Mouse (Mus musculus): ENCODE results near the gene Itln1. TPM values are rescaled to one million over a fixed set of nuclear protein-coding genes. Genes with fewer than 3 reads are reported as not detected.
A peak's percentile ranks its signal among the peaks of the same experiment; 100 is the strongest.

Itln1 gene
- polyA plus RNA-seq, 1 experiment from 2014 or later, result not detected

DNA sequence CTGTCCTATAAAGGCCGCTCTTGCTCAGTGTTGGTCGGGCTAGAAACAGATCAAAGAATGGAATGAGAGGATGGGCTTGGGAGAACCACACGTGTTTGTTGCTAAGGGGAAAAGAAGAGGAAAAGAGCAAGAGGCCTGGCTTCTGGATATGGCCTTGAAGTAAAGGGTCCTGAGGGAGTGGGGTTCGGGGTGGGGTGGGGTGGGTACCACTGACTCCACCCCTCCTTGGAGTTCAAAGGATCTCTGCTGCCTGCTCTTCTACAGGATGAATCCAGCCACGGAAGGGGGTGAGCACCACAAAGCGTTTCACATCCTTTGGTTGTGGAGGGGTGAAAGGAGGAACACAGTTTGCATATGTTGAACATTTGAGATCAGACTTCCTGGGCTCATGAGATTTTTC lies 23.3 kb upstream of the Itln1 start:
- no peaks in the 10 kb centered on the region for H3K36me3 ChIP-seq
- H3K4me1 ChIP-seq (replicated peaks), result peaks cover 23% of the 10 kb centered on the region
- no peaks in the 10 kb centered on the region for H3K9me3 ChIP-seq (replicated peaks)
- no peak overlapping the region for H3K4me3 ChIP-seq
- H3K27ac ChIP-seq (ENCODE audit: poor library complexity, severe bottlenecking), result no peak overlapping the region
- 72% methylated on average over 6 of the region's 6 CpGs for WGBS
- no peak overlapping the region for H3K9ac ChIP-seq
- H3K27me3 ChIP-seq (replicated peaks), result no peaks in the 10 kb centered on the region
- no peak overlapping the region for H3K4me2 ChIP-seq
- ATAC-seq (ENCODE audit: insufficient number of reproducible peaks, low FRiP score), result no peak

DNA sequence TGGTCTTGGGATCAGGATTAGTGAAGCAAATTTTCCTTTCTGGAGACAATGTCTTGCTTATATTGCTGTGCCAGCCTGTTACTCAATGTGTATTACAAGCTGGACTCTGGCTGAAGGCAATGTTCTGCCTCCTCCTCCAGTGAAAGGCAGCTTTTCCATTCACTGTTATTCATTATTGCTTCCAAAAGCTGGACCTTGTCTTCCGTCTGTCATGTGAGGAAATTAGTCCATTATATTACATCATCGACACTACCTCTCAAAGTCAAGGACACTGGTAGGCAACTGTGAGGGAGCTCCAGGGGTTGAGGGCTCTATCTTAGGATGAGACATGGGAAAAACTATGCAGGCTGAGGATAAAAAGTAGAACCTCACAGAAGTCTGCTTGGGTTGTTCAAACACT lies 21.3 kb upstream of the Itln1 start:
- Histone ChIP-seq H3K27me3 (replicated peaks) (no peaks in the 10 kb centered on the region), H3K4me1 (replicated peaks) (peaks cover 28% of the 10 kb centered on the region), H3K9ac (no peak overlapping the region), H3K36me3 (no peaks in the 10 kb centered on the region), H3K4me2 (no peak overlapping the region), H3K4me3 (no peak overlapping the region), H3K27ac (ENCODE audit: poor library complexity, severe bottlenecking) (no peak overlapping the region), H3K9me3 (replicated peaks) (no peaks in the 10 kb centered on the region; the same call in 1 of the 2 replicates)
- WGBS, result 78% methylated on average over 2 of the region's 2 CpGs
- ATAC-seq (ENCODE audit: insufficient number of reproducible peaks, low FRiP score), result no peak

GRCm38 (mm10) chr1:171553359-171554341 lies 18.6 kb upstream of the Itln1 start:
- no peak overlapping the region for H3K9ac ChIP-seq
- H3K36me3 ChIP-seq, result no peaks in the 10 kb centered on the region
- H3K4me1 ChIP-seq (replicated peaks), result peaks cover 17% of the 10 kb centered on the region
- peak overlapping the region; percentile 79 for H3K27ac ChIP-seq (ENCODE audit: poor library complexity, severe bottlenecking)
- H3K4me3 ChIP-seq, result no peak overlapping the region
- peak; percentile 79 for ATAC-seq (ENCODE audit: insufficient number of reproducible peaks, low FRiP score)
- 71% methylated on average over 11 of the region's 11 CpGs for WGBS
- H3K4me2 ChIP-seq, result peak overlapping the region; percentile 37
- peaks cover 5% of the 10 kb centered on the region for H3K9me3 ChIP-seq (replicated peaks)
- H3K27me3 ChIP-seq (replicated peaks), result no peaks in the 10 kb centered on the region

DNA sequence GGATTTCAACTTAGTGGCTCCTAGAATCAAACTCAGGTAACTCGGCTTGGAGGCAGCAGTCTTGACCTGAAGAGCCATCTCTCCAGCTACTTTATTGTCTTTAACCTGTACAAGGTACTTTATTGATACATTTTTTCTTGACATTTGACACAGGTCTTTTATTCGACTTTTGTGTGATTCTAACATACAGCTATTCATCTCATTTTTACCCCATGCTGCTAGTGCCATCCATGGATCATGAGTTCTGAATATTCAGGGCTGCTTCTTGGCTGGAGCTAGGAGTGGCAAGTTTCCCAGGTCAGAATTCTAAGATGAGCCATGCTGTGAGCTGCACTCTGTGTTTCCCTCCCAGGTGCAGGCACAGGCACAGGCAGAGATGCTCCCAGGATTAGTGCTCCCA lies 17.1 kb upstream of the Itln1 start:
- Histone ChIP-seq H3K27ac (ENCODE audit: poor library complexity, severe bottlenecking) (peak overlapping the region; percentile 79), H3K9ac (no peak overlapping the region), H3K4me3 (no peak overlapping the region), H3K9me3 (replicated peaks) (peaks cover 5% of the 10 kb centered on the region), H3K4me2 (peak overlapping the region; percentile 21; the same call in 1 of the 2 replicates), H3K4me1 (replicated peaks) (peaks cover 17% of the 10 kb centered on the region), H3K27me3 (replicated peaks) (no peaks in the 10 kb centered on the region), H3K36me3 (no peaks in the 10 kb centered on the region)
- 79% methylated on average over 2 of the region's 2 CpGs for WGBS
- no peak for ATAC-seq (ENCODE audit: insufficient number of reproducible peaks, low FRiP score)

DNA sequence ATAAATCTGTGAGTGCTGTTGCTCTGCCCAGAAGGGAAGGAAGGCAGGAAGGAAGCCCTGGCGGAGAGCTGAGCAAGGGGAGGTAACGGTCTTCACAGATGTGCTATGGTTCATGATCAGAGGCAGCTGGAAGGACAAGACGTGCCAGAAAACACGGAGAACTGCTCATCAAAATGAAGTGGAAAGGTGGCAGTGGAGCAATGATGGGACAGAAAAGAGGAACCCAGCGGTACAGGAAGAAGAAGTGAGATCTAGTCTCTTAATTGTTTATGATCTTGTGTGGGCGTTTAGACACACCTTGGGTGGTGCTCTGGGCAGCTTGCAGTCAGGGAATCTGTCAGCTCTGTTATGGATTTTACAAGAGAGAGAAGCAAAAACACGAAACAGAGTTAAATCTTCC lies 16.2 kb upstream of the Itln1 start:
- ATAC-seq (ENCODE audit: insufficient number of reproducible peaks, low FRiP score), result no peak
- Histone ChIP-seq H3K4me1 (replicated peaks) (peaks cover 17% of the 10 kb centered on the region), H3K27me3 (replicated peaks) (no peaks in the 10 kb centered on the region), H3K36me3 (no peaks in the 10 kb centered on the region), H3K9me3 (replicated peaks) (peaks cover 5% of the 10 kb centered on the region), H3K9ac (no peak overlapping the region), H3K4me3 (no peak overlapping the region), H3K4me2 (no peak overlapping the region), H3K27ac (ENCODE audit: poor library complexity, severe bottlenecking) (no peak overlapping the region)
- WGBS, result 76% methylated on average over 7 of the region's 7 CpGs

DNA sequence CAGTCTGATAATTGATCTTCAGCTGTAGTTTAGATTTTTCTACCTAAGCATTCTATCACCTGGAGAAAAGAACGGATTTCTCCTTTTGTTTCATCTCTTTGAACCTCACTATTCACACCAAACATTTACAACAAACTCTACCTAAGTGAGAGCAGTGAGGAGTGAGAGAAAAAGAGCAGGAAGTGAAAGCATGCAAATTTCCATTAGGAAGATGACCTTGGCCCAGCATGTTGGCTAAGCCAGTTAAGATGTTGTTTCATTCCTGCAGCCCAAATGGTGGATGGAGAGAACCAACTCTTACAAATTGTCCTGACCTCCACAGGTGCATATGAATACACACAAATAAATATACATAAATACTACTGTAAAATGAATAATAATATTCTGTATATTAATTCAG lies 5.6 kb upstream of the Itln1 start:
- Histone ChIP-seq H3K9me3 (replicated peaks) (peaks cover 4% of the 10 kb centered on the region), H3K4me1 (replicated peaks) (no peaks in the 10 kb centered on the region), H3K4me3 (no peak overlapping the region), H3K36me3 (no peaks in the 10 kb centered on the region), H3K9ac (no peak overlapping the region), H3K27ac (ENCODE audit: poor library complexity, severe bottlenecking) (no peak overlapping the region), H3K4me2 (no peak overlapping the region), H3K27me3 (replicated peaks) (no peaks in the 10 kb centered on the region)
- no peak for ATAC-seq (ENCODE audit: insufficient number of reproducible peaks, low FRiP score)
- 80% methylated on average over 1 of the region's 1 CpGs for WGBS

- Histone ChIP-seq H3K9me3 (replicated peaks) (no peaks in the 10 kb centered on the region), H3K36me3 (no peaks in the 10 kb centered on the region), H3K4me3 (no peak overlapping the region), H3K27ac (ENCODE audit: poor library complexity, severe bottlenecking) (no peak overlapping the region), H3K4me2 (no peak overlapping the region), H3K27me3 (replicated peaks) (no peaks in the 10 kb centered on the region), H3K9ac (no peak overlapping the region), H3K4me1 (replicated peaks) (no peaks in the 10 kb centered on the region)
- no peak for ATAC-seq (ENCODE audit: insufficient number of reproducible peaks, low FRiP score)
These were observed 537 bp downstream of the Itln1 start for GRCm38 (mm10) chr1:171534557-171534956.

GRCm38 (mm10) chr1:171532830-171533229 lies 2.3 kb downstream of the Itln1 start:
- 64% methylated on average over 2 of the region's 2 CpGs for WGBS
- ATAC-seq (ENCODE audit: insufficient number of reproducible peaks, low FRiP score), result no peak
- no peak overlapping the region for H3K27ac ChIP-seq (ENCODE audit: poor library complexity, severe bottlenecking)

GRCm38 (mm10) chr1:171531367-171531766 lies 3.7 kb downstream of the Itln1 start:
- 83% methylated on average over 4 of the region's 4 CpGs for WGBS

More at GRCm38 (mm10) chr1:171532830-171533229, 2.3 kb downstream of the Itln1 start:
- H3K27me3 ChIP-seq (replicated peaks), result no peaks in the 10 kb centered on the region
- no peak overlapping the region for H3K4me3 ChIP-seq
- H3K4me2 ChIP-seq, result no peak overlapping the region
- H3K4me1 ChIP-seq (replicated peaks), result no peaks in the 10 kb centered on the region
- H3K9ac ChIP-seq, result no peak overlapping the region
- no peaks in the 10 kb centered on the region for H3K36me3 ChIP-seq
- H3K9me3 ChIP-seq (replicated peaks), result no peaks in the 10 kb centered on the region

DNA sequence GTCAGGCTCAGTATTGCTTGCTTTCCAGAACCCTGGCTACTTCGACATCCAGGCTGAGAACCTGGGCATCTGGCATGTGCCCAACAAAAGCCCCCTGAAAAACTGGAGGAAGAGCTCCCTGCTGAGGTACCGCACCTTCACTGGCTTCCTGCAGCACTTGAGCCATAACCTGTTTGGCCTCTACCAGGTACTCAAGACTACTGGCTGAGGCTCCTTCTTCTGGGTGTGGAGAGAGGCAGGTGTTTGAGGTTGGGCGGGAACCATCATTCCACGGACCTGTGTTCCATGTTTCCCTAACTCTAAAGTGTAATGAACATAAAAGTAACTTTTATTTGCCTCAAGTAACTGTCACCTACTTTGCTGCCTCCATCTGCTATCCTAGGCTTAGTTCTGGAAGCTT lies 19.5 kb downstream of the Itln1 start:
- H3K27ac ChIP-seq (ENCODE audit: poor library complexity, severe bottlenecking), result no peak overlapping the region
- H3K9me3 ChIP-seq (replicated peaks), result no peaks in the 10 kb centered on the region
- H3K36me3 ChIP-seq, result no peaks in the 10 kb centered on the region
- no peaks in the 10 kb centered on the region for H3K27me3 ChIP-seq (replicated peaks)
- H3K4me1 ChIP-seq (replicated peaks), result no peaks in the 10 kb centered on the region
- H3K4me2 ChIP-seq, result no peak overlapping the region
- ATAC-seq (ENCODE audit: insufficient number of reproducible peaks, low FRiP score), result no peak
- no peak overlapping the region for H3K4me3 ChIP-seq
- 83% methylated on average over 4 of the region's 4 CpGs for WGBS
- no peak overlapping the region for H3K9ac ChIP-seq

More at GRCm38 (mm10) chr1:171531367-171531766, 3.7 kb downstream of the Itln1 start:
- no peak for ATAC-seq (ENCODE audit: insufficient number of reproducible peaks, low FRiP score)
- H3K4me3 ChIP-seq, result no peak overlapping the region
- no peak overlapping the region for H3K4me2 ChIP-seq
- no peak overlapping the region for H3K9ac ChIP-seq
- H3K36me3 ChIP-seq, result no peaks in the 10 kb centered on the region
- no peaks in the 10 kb centered on the region for H3K27me3 ChIP-seq (replicated peaks)
- no peaks in the 10 kb centered on the region for H3K9me3 ChIP-seq (replicated peaks)
- no peaks in the 10 kb centered on the region for H3K4me1 ChIP-seq (replicated peaks)
- no peak overlapping the region for H3K27ac ChIP-seq (ENCODE audit: poor library complexity, severe bottlenecking)

DNA sequence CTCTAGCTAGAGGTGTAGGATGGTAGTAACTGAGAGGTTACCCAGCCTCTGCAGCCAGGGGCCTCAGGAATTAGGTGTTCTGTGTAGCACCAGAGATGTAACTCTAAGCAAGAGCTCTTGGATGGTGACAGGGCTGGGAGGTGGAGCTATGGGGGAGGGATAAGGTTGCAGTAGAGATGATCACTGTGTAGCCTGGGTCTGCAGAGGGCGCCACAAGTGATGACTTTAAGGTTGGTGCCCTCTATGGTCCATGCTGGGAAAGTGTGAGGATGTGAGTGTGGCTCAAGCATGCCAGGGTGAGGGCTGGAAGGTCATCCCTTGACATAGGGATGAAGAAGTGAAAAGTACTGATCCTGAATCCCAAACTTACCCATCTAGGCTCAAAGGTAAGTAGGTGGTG lies 20.1 kb downstream of the Itln1 start:
- Histone ChIP-seq H3K4me3 (no peak overlapping the region), H3K27me3 (replicated peaks) (no peaks in the 10 kb centered on the region), H3K27ac (ENCODE audit: poor library complexity, severe bottlenecking) (no peak overlapping the region), H3K9me3 (replicated peaks) (peaks cover 3% of the 10 kb centered on the region; the same call in 1 of the 2 replicates), H3K4me2 (no peak overlapping the region), H3K36me3 (no peaks in the 10 kb centered on the region), H3K4me1 (replicated peaks) (no peaks in the 10 kb centered on the region), H3K9ac (no peak overlapping the region)
- 13% methylated on average over 1 of the region's 1 CpGs for WGBS
- no peak for ATAC-seq (ENCODE audit: insufficient number of reproducible peaks, low FRiP score)
